Mouse (Mus musculus): ENCODE data around the gene Gm5136. TPM values are rescaled to one million over a fixed set of nuclear protein-coding genes. Genes with fewer than 3 reads are reported as not detected.

Gm5136 gene
- polyA plus RNA-seq, 1 experiment = not detected

DNA sequence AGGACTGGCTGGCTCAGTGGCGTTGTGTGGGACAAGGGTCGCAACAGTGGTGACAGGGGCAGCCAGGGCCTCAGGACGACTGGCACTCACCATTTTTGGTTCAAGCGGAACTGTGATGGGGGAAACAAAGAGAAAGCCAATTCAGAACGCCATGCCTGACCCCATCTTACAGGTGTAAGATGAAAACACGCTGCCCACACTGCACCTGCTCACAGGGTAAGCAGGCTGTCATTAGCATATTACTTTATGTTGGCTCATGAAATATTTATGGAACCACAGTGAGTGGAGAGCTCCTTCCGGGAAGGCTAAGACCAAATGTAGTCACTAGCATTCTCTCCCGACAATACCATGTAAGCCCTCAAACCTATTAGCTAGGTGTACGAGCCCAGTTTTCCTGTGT lies 9.0 kb downstream of the Gm5136 start:
- no peak overlapping the region for H3K27ac ChIP-seq (ENCODE audit: insufficient read depth, low read length)
- no peaks in the 10 kb centered on the region for H3K4me1 ChIP-seq (ENCODE audit: control insufficient read depth, insufficient read depth, low read length)
- no peak for TF ChIP-seq CTCF (IDR thresholded peaks at IDR 0.05; ENCODE audit: borderline replicate concordance, insufficient read depth, low read length)
- no peak overlapping the region for H3K4me3 ChIP-seq (ENCODE audit: insufficient read depth, low read length)

GRCm38 (mm10) chr10:108686696-108687095 lies 13.3 kb downstream of the Gm5136 start:
- H3K4me3 ChIP-seq (ENCODE audit: insufficient read depth, low read length) = no peak overlapping the region
- no peak overlapping the region for H3K27ac ChIP-seq (ENCODE audit: insufficient read depth, low read length)
- TF ChIP-seq CTCF (IDR thresholded peaks at IDR 0.05; ENCODE audit: borderline replicate concordance, insufficient read depth, low read length) (no peak), POLR2A (IDR thresholded peaks at IDR 0.05; ENCODE audit: low read depth, low read length) (no peak)
- H3K4me1 ChIP-seq (ENCODE audit: control insufficient read depth, insufficient read depth, low read length) = 0 out of 2 replicates have a peak, but pooled peaks cover 2% of the 10 kb centered on the region

DNA sequence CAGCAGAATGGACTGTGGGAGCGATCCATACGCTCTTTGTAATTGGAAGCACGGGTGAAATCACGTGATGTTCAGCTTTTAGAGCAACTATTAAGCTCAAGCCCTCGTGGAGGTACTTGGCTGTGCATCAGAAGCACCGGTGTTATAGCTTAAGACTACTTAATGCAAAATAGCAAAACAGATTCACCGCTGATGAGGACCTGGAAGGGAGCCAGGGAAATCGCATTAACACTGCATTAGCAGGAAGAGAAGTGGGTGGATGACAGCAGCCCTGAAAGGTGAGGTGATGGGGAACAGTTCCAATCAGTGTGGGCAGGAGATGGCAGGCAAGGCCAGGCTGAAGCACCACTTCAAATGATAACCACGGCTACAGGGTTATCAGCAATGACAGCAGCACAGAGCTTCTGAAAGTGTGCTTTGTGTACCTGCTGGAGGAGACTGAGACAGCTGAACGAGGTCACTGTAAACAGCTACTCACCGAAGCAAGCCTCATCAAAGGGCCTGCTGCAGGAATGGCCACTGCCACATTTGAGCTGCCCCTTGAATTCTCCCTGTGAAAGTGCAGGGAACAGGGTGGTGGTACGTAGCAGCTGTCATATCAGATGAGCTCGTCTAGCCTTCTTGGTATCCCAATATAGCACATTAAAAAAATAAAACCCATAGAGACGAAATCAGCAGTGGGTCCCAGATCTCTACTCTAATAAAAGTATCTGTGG lies 20.1 kb downstream of the Gm5136 start:
- TF ChIP-seq CTCF (IDR thresholded peaks at IDR 0.05; ENCODE audit: borderline replicate concordance, insufficient read depth, low read length) (no peak), POLR2A (IDR thresholded peaks at IDR 0.05; ENCODE audit: low read depth, low read length) (no peak)
- H3K4me1 ChIP-seq (ENCODE audit: control insufficient read depth, insufficient read depth, low read length) = 0 out of 2 replicates have a peak, but pooled peaks cover 2% of the 10 kb centered on the region
- no peak overlapping the region for H3K4me3 ChIP-seq (ENCODE audit: insufficient read depth, low read length)
- H3K27ac ChIP-seq (ENCODE audit: insufficient read depth, low read length) = no peak overlapping the region

GRCm38 (mm10) chr10:108677053-108677452 lies 22.9 kb downstream of the Gm5136 start:
- no peaks in the 10 kb centered on the region for H3K4me1 ChIP-seq (ENCODE audit: control insufficient read depth, insufficient read depth, low read length)
- H3K4me3 ChIP-seq (ENCODE audit: insufficient read depth, low read length) = no peak overlapping the region
- no peak overlapping the region for H3K27ac ChIP-seq (ENCODE audit: insufficient read depth, low read length)
- TF ChIP-seq CTCF (IDR thresholded peaks at IDR 0.05; ENCODE audit: borderline replicate concordance, insufficient read depth, low read length) (no peak), POLR2A (IDR thresholded peaks at IDR 0.05; ENCODE audit: low read depth, low read length) (no peak)

GRCm38 (mm10) chr10:108668944-108669343 lies 31.0 kb downstream of the Gm5136 start:
- Histone ChIP-seq H3K27ac (ENCODE audit: insufficient read depth, low read length) (no peak overlapping the region), H3K4me1 (ENCODE audit: control insufficient read depth, insufficient read depth, low read length) (no peaks in the 10 kb centered on the region), H3K4me3 (ENCODE audit: insufficient read depth, low read length) (no peak overlapping the region)
- no peak for TF ChIP-seq POLR2A (IDR thresholded peaks at IDR 0.05; ENCODE audit: low read depth, low read length)

DNA sequence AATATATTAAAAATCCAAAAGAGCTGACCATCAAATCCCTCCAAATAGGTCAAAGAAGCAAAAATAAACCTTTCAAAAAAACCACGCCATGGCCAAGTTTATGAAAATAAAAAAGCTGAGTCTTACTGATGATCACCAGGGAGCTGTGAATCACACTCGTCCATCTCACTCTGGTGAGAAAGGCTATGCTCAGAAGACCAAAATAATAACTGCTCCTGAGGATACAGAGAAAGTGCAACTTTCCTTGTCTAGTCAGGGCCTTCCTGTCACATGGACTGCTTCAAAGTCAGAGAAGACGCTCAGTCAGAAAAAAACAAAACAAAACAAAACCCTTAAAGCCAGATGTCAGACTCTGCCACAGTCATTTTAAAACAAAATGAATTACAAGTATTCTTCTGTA lies 39.7 kb downstream of the Gm5136 start:
- Histone ChIP-seq H3K4me1 (ENCODE audit: control insufficient read depth, insufficient read depth, low read length) (no peaks in the 10 kb centered on the region), H3K27ac (ENCODE audit: insufficient read depth, low read length) (no peak overlapping the region), H3K4me3 (ENCODE audit: insufficient read depth, low read length) (no peak overlapping the region)
- no peak for TF ChIP-seq POLR2A (IDR thresholded peaks at IDR 0.05; ENCODE audit: low read depth, low read length)
- TF ChIP-seq CTCF (IDR thresholded peaks at IDR 0.05; ENCODE audit: borderline replicate concordance, insufficient read depth, low read length) = no peak

- TF ChIP-seq CTCF (IDR thresholded peaks at IDR 0.05; ENCODE audit: borderline replicate concordance, insufficient read depth, low read length) (no peak), POLR2A (IDR thresholded peaks at IDR 0.05; ENCODE audit: low read depth, low read length) (no peak)
- no peak overlapping the region for H3K27ac ChIP-seq (ENCODE audit: insufficient read depth, low read length)
- H3K4me1 ChIP-seq (ENCODE audit: control insufficient read depth, insufficient read depth, low read length) = no peaks in the 10 kb centered on the region
- no peak overlapping the region for H3K4me3 ChIP-seq (ENCODE audit: insufficient read depth, low read length)
Observed at GRCm38 (mm10) chr10:108658300-108658699, 41.7 kb downstream of the Gm5136 start.

GRCm38 (mm10) chr10:108657669-108658068 lies 42.3 kb downstream of the Gm5136 start:
- TF ChIP-seq CTCF (IDR thresholded peaks at IDR 0.05; ENCODE audit: borderline replicate concordance, insufficient read depth, low read length) (no peak), POLR2A (IDR thresholded peaks at IDR 0.05; ENCODE audit: low read depth, low read length) (no peak)
- Histone ChIP-seq H3K4me3 (ENCODE audit: insufficient read depth, low read length) (no peak overlapping the region), H3K27ac (ENCODE audit: insufficient read depth, low read length) (no peak overlapping the region), H3K4me1 (ENCODE audit: control insufficient read depth, insufficient read depth, low read length) (no peaks in the 10 kb centered on the region)

- no peaks in the 10 kb centered on the region for H3K4me1 ChIP-seq (ENCODE audit: control insufficient read depth, insufficient read depth, low read length)
- no peak overlapping the region for H3K4me3 ChIP-seq (ENCODE audit: insufficient read depth, low read length)
- no peak overlapping the region for H3K27ac ChIP-seq (ENCODE audit: insufficient read depth, low read length)
- TF ChIP-seq POLR2A (IDR thresholded peaks at IDR 0.05; ENCODE audit: low read depth, low read length) (no peak), CTCF (IDR thresholded peaks at IDR 0.05; ENCODE audit: borderline replicate concordance, insufficient read depth, low read length) (no peak)
Observed at GRCm38 (mm10) chr10:108656898-108657297, 43.1 kb downstream of the Gm5136 start.

DNA sequence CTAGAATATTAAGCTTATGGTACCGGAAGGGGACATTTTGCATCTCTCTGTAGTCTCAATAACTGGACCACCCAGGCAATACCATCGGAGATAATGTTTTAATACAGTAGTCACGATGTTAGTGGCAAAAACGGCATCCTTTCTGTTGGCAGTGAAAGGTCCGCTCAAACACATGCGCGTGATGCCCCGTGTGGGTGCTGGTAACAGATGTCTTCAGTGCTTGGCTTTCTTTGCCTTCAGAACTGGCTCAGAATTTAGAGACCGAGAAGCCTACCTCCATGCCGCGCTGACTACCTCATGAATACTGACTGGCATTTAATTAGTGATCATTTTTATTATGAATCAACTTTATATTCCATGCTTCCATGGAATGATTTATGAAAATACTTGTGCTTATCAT lies 44.9 kb downstream of the Gm5136 start:
- Histone ChIP-seq H3K4me1 (ENCODE audit: control insufficient read depth, insufficient read depth, low read length) (no peaks in the 10 kb centered on the region), H3K27ac (ENCODE audit: insufficient read depth, low read length) (no peak overlapping the region), H3K4me3 (ENCODE audit: insufficient read depth, low read length) (no peak overlapping the region)
- TF ChIP-seq CTCF (IDR thresholded peaks at IDR 0.05; ENCODE audit: borderline replicate concordance, insufficient read depth, low read length) (no peak), POLR2A (IDR thresholded peaks at IDR 0.05; ENCODE audit: low read depth, low read length) (no peak)
